Mouse (Mus musculus) adrenal gland, adult 8-10 months (tissue): ENCODE data around the gene Cd101. TPM values are rescaled to one million over a fixed set of nuclear protein-coding genes. Genes with fewer than 3 reads are reported as not detected.
A peak's percentile ranks its signal among the peaks of the same experiment; 100 is the strongest.

Experiments
- DNase-seq: peaks from one replicate; pipeline ENCODE4 v3.0.0; 2022
- total RNA-seq, 4 experiments: library from RNA; stranded (reverse); gene quantifications; 2 replicates each; pipeline ENCODE4 v1.2.4; 2022

Cd101 gene
- total RNA-seq, 4 experiments from 2014 or later: 0.19 to 0.46 (median 0.34) TPM

- DNase-seq: no peak
These were observed 29.6 kb downstream of the Cd101 start for GRCm38 (mm10) chr3:100999732-101000131.

- peak; percentile 45 for DNase-seq
These were observed 30.4 kb downstream of the Cd101 start for GRCm38 (mm10) chr3:100998904-100999340.

GRCm38 (mm10) chr3:100997785-100998570 is 31.4 kb downstream of the Cd101 start:
- no peak for DNase-seq

GRCm38 (mm10) chr3:100994252-100994651 is 35.1 kb downstream of the Cd101 start:
- no peak for DNase-seq

GRCm38 (mm10) chr3:100993718-100994117 is 35.6 kb downstream of the Cd101 start:
- DNase-seq: no peak

GRCm38 (mm10) chr3:100993158-100993557 is 36.2 kb downstream of the Cd101 start:
- no peak for DNase-seq

- no peak for DNase-seq
These were observed 39.1 kb downstream of the Cd101 start for GRCm38 (mm10) chr3:100990231-100990630.

- no peak for DNase-seq
These were observed 39.9 kb downstream of the Cd101 start for GRCm38 (mm10) chr3:100989417-100989816.

- DNase-seq: no peak
These were observed 50.1 kb downstream of the Cd101 start for GRCm38 (mm10) chr3:100979290-100979689.

GRCm38 (mm10) chr3:100973906-100974305 is 55.5 kb downstream of the Cd101 start:
- no peak for DNase-seq

GRCm38 (mm10) chr3:100969176-100969917 is 60.0 kb downstream of the Cd101 start, which contains the start of gene Ttf2:
Gene Ttf2 (minus strand): TSS chr3:100969663.
- peak; percentile 91 for DNase-seq

GRCm38 (mm10) chr3:100963849-100964542 is 65.4 kb downstream of the Cd101 start:
- no peak for DNase-seq

GRCm38 (mm10) chr3:100961501-100961900 is 67.9 kb downstream of the Cd101 start:
- no peak for DNase-seq

GRCm38 (mm10) chr3:100961007-100961406 is 68.3 kb downstream of the Cd101 start:
- DNase-seq: no peak

- DNase-seq: no peak
These were observed 74.7 kb downstream of the Cd101 start for GRCm38 (mm10) chr3:100954616-100955015.

GRCm38 (mm10) chr3:100951531-100951930 is 77.8 kb downstream of the Cd101 start:
- no peak for DNase-seq

GRCm38 (mm10) chr3:100947286-100947685 is 82.1 kb downstream of the Cd101 start:
- peak; percentile 43 for DNase-seq

Other genes starting within 250 kb of the Cd101 start
- gene Vtcn1, start 204.1 kb downstream of the Cd101 start, total RNA-seq: under 1 TPM in 2 of 4 experiments, not detected in 2; 0.10 to 0.20 TPM
- gene Trim45, start 107.4 kb downstream of the Cd101 start, total RNA-seq: 1 to 10 TPM; 4.6 to 5.4 (median 5.2) TPM
- 10 to 100 TPM; 10.5 to 14.8 (median 13.8) TPM for gene Ttf2, start 59.9 kb downstream of the Cd101 start, total RNA-seq
- gene Ptgfrn, start 80.7 kb upstream of the Cd101 start, total RNA-seq: 10 to 100 TPM; 32.1 to 51.5 (median 39.7) TPM